Mouse (Mus musculus) bone marrow, adult 2 months (tissue): Measurements from ENCODE around the gene Rabgap1l. TPM values are rescaled to one million over a fixed set of nuclear protein-coding genes. Genes with fewer than 3 reads are reported as not detected.

Experiments
- H3K27ac ChIP-seq: fragments of 200-500 bp; 2 replicates; pipeline ENCODE4 v1.5.1; 2012; ENCODE audit warnings: low read depth, mild to moderate bottlenecking, control low read depth, inconsistent platforms, low read length; ENCODE audit not compliant: control insufficient read depth, poor library complexity, insufficient read depth
- H3K4me1 ChIP-seq: fragments of 200-500 bp; 2 replicates; pipeline ENCODE4 v1.6.1; 2011; ENCODE audit warnings: low read length; ENCODE audit not compliant: control insufficient read depth, insufficient read depth
- H3K4me3 ChIP-seq: fragments of 200-500 bp; replicated peaks from 2 replicates; pipeline ENCODE3; 2011; ENCODE audit warnings: mild to moderate bottlenecking, low read depth, low read length, control low read depth; ENCODE audit not compliant: control insufficient read depth
- CTCF ChIP-seq: fragments of 200-500 bp; IDR thresholded peaks from 2 replicates; pipeline ENCODE4 v1.5.1; 2011; ENCODE audit warnings: low read length, control low read depth; ENCODE audit not compliant: control insufficient read depth, insufficient read depth
- POLR2A ChIP-seq: fragments of 200-500 bp; IDR thresholded peaks from 2 replicates; pipeline ENCODE4 v1.6.1; 2011; ENCODE audit warnings: low read depth, mild to moderate bottlenecking, control low read depth, low read length, borderline replicate concordance; ENCODE audit not compliant: control insufficient read depth
- WGBS: fragments of 180-500 bp; shearing (Covaris S2); methylation state at CpG from one replicate; pipeline ENCODE4 v1.1.7; 2018; 5-methylcytosine and 5-hydroxymethylcytosine counted together
- polyA plus RNA-seq: library from polyadenylated mRNA; stranded (reverse); fragments of >200 nt; gene quantifications from 2 replicates; pipeline ENCODE4 v1.2.4, GENCODE M21; 2011; ENCODE audit warnings: low replicate concordance; ENCODE audit not compliant: missing spikeins, insufficient read depth, insufficient read length

The Rabgap1l gene
- polyA plus RNA-seq, 1 experiment: 73.4 TPM

- TF ChIP-seq POLR2A: no peak
- no peak for TF ChIP-seq CTCF
- no peaks in the 10 kb centered on the region for H3K4me1 ChIP-seq
- no peak overlapping the region for H3K4me3 ChIP-seq
- no peak overlapping the region for H3K27ac ChIP-seq
Measured at GRCm38 (mm10) chr1:160710539-160710938, 82.5 kb downstream of the Rabgap1l start.

- TF ChIP-seq POLR2A: no peak
- TF ChIP-seq CTCF: no peak
- H3K4me1 ChIP-seq: peaks cover 2% of the 10 kb centered on the region; the same call in 1 of the 2 replicates
- no peak overlapping the region for H3K4me3 ChIP-seq
- H3K27ac ChIP-seq: no peak overlapping the region
- 91% methylated on average over 2 of the region's 2 CpGs for WGBS
Measured at GRCm38 (mm10) chr1:160704596-160704995, 88.4 kb downstream of the Rabgap1l start.

- Histone ChIP-seq H3K27ac (no peak overlapping the region), H3K4me1 (peaks cover 2% of the 10 kb centered on the region; the same call in 1 of the 2 replicates), H3K4me3 (no peak overlapping the region)
- 96% methylated on average over 6 of the region's 6 CpGs for WGBS
- TF ChIP-seq POLR2A: no peak
- TF ChIP-seq CTCF: no peak
Measured at GRCm38 (mm10) chr1:160703813-160704212, 89.2 kb downstream of the Rabgap1l start.

- 54% methylated on average over 1 of the region's 1 CpGs for WGBS
- TF ChIP-seq CTCF (no peak), POLR2A (no peak)
- Histone ChIP-seq H3K27ac (no peak overlapping the region), H3K4me3 (no peak overlapping the region), H3K4me1 (no peaks in the 10 kb centered on the region)
Measured at GRCm38 (mm10) chr1:160693094-160693447, 99.9 kb downstream of the Rabgap1l start.

GRCm38 (mm10) chr1:160692224-160693093 is 100.6 kb downstream of the Rabgap1l start:
- no peak for TF ChIP-seq CTCF
- no peak for TF ChIP-seq POLR2A
- 81% methylated on average over 6 of the region's 6 CpGs for whole genome bisulfite sequencing
- Histone ChIP-seq H3K4me1 (no peaks in the 10 kb centered on the region), H3K27ac (no peak overlapping the region), H3K4me3 (no peak overlapping the region)

- Histone ChIP-seq H3K4me1 (no peaks in the 10 kb centered on the region), H3K4me3 (no peak overlapping the region), H3K27ac (no peak overlapping the region)
- WGBS: 43% methylated on average over 1 of the region's 1 CpGs
- TF ChIP-seq CTCF: no peak
Measured at GRCm38 (mm10) chr1:160691196-160691590, 101.8 kb downstream of the Rabgap1l start.

GRCm38 (mm10) chr1:160690516-160691195 is 102.4 kb downstream of the Rabgap1l start:
- no peak for TF ChIP-seq POLR2A
- no peak for TF ChIP-seq CTCF
- no peaks in the 10 kb centered on the region for H3K4me1 ChIP-seq
- WGBS: 91% methylated on average over 7 of the region's 7 CpGs
- no peak overlapping the region for H3K27ac ChIP-seq
- no peak overlapping the region for H3K4me3 ChIP-seq

- Histone ChIP-seq H3K27ac (no peak overlapping the region), H3K4me3 (no peak overlapping the region), H3K4me1 (no peaks in the 10 kb centered on the region)
- no peak for TF ChIP-seq POLR2A
- TF ChIP-seq CTCF: no peak
Measured at GRCm38 (mm10) chr1:160689511-160689910, 103.5 kb downstream of the Rabgap1l start.
